Mouse (Mus musculus): ENCODE data around the gene 2810021J22Rik. TPM values are rescaled to one million over a fixed set of nuclear protein-coding genes. Genes with fewer than 3 reads are reported as not detected.
A peak's percentile ranks its signal among the peaks of the same experiment; 100 is the strongest.

The 2810021J22Rik gene
- total and polyA plus RNA-seq, 2 experiments from 2014 or later: 6.9 to 7.7 TPM

DNA sequence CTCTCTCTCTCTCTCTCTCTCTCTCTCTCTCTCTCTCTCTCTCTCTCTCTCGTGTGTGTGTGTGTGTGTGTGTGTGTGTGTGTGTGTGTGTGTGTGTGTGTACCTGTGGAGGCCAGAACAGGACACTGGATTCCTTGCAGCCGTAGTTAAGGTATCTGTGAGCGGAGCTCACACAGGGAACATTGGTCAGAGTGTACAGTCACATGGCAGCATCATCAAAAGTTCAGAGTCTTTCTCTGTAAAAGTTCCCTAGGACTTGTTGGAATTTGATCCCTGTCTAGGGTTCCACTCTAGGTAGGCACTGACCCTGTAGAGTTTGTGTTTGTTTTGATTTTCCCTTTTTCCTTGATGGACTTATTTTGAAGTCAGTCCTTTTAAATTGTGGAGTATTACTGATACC is 59.6 kb downstream of the 2810021J22Rik start:
- H3K4me2 ChIP-seq (ENCODE audit: low read depth, low read length): no peak overlapping the region
- no peaks in the 10 kb centered on the region for H3K27me3 ChIP-seq (ENCODE audit: insufficient read depth, low read length)
- no peak for DNase-seq (ENCODE audit: low spot score)
- H3K9me3 ChIP-seq (ENCODE audit: low read length): no peaks in the 10 kb centered on the region
- TF ChIP-seq CTCF (IDR thresholded peaks at IDR 0.05; ENCODE audit: low read depth): no peak
- no peak overlapping the region for H3K9ac ChIP-seq (replicated peaks; ENCODE audit: low read length)
- no peak overlapping the region for H3K4me3 ChIP-seq (ENCODE audit: low read length)
- no peaks in the 10 kb centered on the region for H3K4me1 ChIP-seq (ENCODE audit: insufficient read depth, low read length)
- H3K36me3 ChIP-seq (ENCODE audit: insufficient read depth, low read length): peaks cover 7% of the 10 kb centered on the region; the same call in 1 of the 2 replicates
- no peak overlapping the region for H3K27ac ChIP-seq
- ATAC-seq: no peak
- WGBS: 88% methylated on average over 2 of the region's 3 CpGs

- ATAC-seq: no peak
- no peak for TF ChIP-seq CTCF (IDR thresholded peaks at IDR 0.05; ENCODE audit: low read depth)
- Histone ChIP-seq H3K4me1 (ENCODE audit: insufficient read depth, low read length) (no peaks in the 10 kb centered on the region), H3K27ac (no peak overlapping the region), H3K9ac (replicated peaks; ENCODE audit: low read length) (no peak overlapping the region), H3K27me3 (ENCODE audit: insufficient read depth, low read length) (no peaks in the 10 kb centered on the region), H3K9me3 (ENCODE audit: low read length) (no peaks in the 10 kb centered on the region), H3K36me3 (ENCODE audit: insufficient read depth, low read length) (peaks cover 10% of the 10 kb centered on the region; the same call in 1 of the 2 replicates), H3K4me3 (ENCODE audit: low read length) (no peak overlapping the region), H3K4me2 (ENCODE audit: low read depth, low read length) (no peak overlapping the region)
- DNase-seq (ENCODE audit: low spot score): no peak
- 80% methylated on average over 2 of the region's 2 CpGs for WGBS
Measured at GRCm38 (mm10) chr11:58927053-58927452, 60.0 kb downstream of the 2810021J22Rik start.

- Histone ChIP-seq H3K4me3 (ENCODE audit: low read length) (no peak overlapping the region), H3K9ac (replicated peaks; ENCODE audit: low read length) (0 out of 2 replicates have a peak overlapping the region, but pooled peaks have one; percentile 0)
Measured at GRCm38 (mm10) chr11:58927790-58928651, 61.0 kb downstream of the 2810021J22Rik start.

GRCm38 (mm10) chr11:58929055-58929454 is 62.0 kb downstream of the 2810021J22Rik start:
- WGBS: 86% methylated on average over 4 of the region's 4 CpGs
- Histone ChIP-seq H3K4me1 (ENCODE audit: insufficient read depth, low read length) (no peaks in the 10 kb centered on the region), H3K4me3 (ENCODE audit: low read length) (no peak overlapping the region), H3K9me3 (ENCODE audit: low read length) (no peaks in the 10 kb centered on the region), H3K4me2 (ENCODE audit: low read depth, low read length) (no peak overlapping the region), H3K27ac (no peak overlapping the region), H3K27me3 (ENCODE audit: insufficient read depth, low read length) (no peaks in the 10 kb centered on the region), H3K36me3 (ENCODE audit: insufficient read depth, low read length) (peaks cover 30% of the 10 kb centered on the region; the same call in 1 of the 2 replicates), H3K9ac (replicated peaks; ENCODE audit: low read length) (no peak overlapping the region)
- ATAC-seq (no peak), DNase-seq (ENCODE audit: low spot score) (no peak)
- TF ChIP-seq CTCF (IDR thresholded peaks at IDR 0.05; ENCODE audit: low read depth): no peak

More at GRCm38 (mm10) chr11:58927790-58928651, 61.0 kb downstream of the 2810021J22Rik start:
- Histone ChIP-seq H3K27ac (0 out of 2 replicates have a peak overlapping the region, but pooled peaks have one; percentile 54), H3K27me3 (ENCODE audit: insufficient read depth, low read length) (no peaks in the 10 kb centered on the region), H3K4me1 (ENCODE audit: insufficient read depth, low read length) (no peaks in the 10 kb centered on the region), H3K4me2 (ENCODE audit: low read depth, low read length) (peak overlapping the region; percentile 41), H3K36me3 (ENCODE audit: insufficient read depth, low read length) (peaks cover 20% of the 10 kb centered on the region; the same call in 1 of the 2 replicates), H3K9me3 (ENCODE audit: low read length) (no peaks in the 10 kb centered on the region)
- 34% methylated on average over 20 of the region's 20 CpGs for WGBS
- DNase-seq (ENCODE audit: low spot score) (peak; percentile 80), ATAC-seq (peak; percentile 69)
- peak; percentile 87 for TF ChIP-seq CTCF (IDR thresholded peaks at IDR 0.05; ENCODE audit: low read depth)

- H3K4me3 ChIP-seq (ENCODE audit: low read length): no peak overlapping the region
- DNase-seq (ENCODE audit: low spot score): no peak
- WGBS: 60% methylated on average over 3 of the region's 3 CpGs
- no peak overlapping the region for H3K27ac ChIP-seq
- TF ChIP-seq CTCF (IDR thresholded peaks at IDR 0.05; ENCODE audit: low read depth): no peak
- H3K27me3 ChIP-seq (ENCODE audit: insufficient read depth, low read length): no peaks in the 10 kb centered on the region
- no peak overlapping the region for H3K9ac ChIP-seq (replicated peaks; ENCODE audit: low read length)
- peaks cover 34% of the 10 kb centered on the region; the same call in 1 of the 2 replicates for H3K36me3 ChIP-seq (ENCODE audit: insufficient read depth, low read length)
- no peaks in the 10 kb centered on the region for H3K4me1 ChIP-seq (ENCODE audit: insufficient read depth, low read length)
- ATAC-seq: no peak
- H3K9me3 ChIP-seq (ENCODE audit: low read length): no peaks in the 10 kb centered on the region
- no peak overlapping the region for H3K4me2 ChIP-seq (ENCODE audit: low read depth, low read length)
Measured at GRCm38 (mm10) chr11:58929641-58930040, 62.6 kb downstream of the 2810021J22Rik start.

- Histone ChIP-seq H3K4me2 (ENCODE audit: low read depth, low read length) (no peak overlapping the region), H3K9ac (replicated peaks; ENCODE audit: low read length) (no peak overlapping the region), H3K9me3 (ENCODE audit: low read length) (no peaks in the 10 kb centered on the region), H3K4me3 (ENCODE audit: low read length) (no peak overlapping the region), H3K27ac (no peak overlapping the region), H3K4me1 (ENCODE audit: insufficient read depth, low read length) (no peaks in the 10 kb centered on the region), H3K36me3 (ENCODE audit: insufficient read depth, low read length) (peaks cover 34% of the 10 kb centered on the region; the same call in 1 of the 2 replicates), H3K27me3 (ENCODE audit: insufficient read depth, low read length) (no peaks in the 10 kb centered on the region)
- DNase-seq (ENCODE audit: low spot score) (no peak), ATAC-seq (no peak)
- WGBS: 84% methylated on average over 3 of the region's 3 CpGs
- no peak; the same call in 1 of the 2 replicates for TF ChIP-seq CTCF (IDR thresholded peaks at IDR 0.05; ENCODE audit: low read depth)
Measured at GRCm38 (mm10) chr11:58930254-58930653, 63.2 kb downstream of the 2810021J22Rik start.

Measured in hindbrain, postnatal 0 days (tissue).